Comparison of ENCODE assay signal across 12 mouse cellular contexts in genomic region chrX:164886260-164886659, GRCm38 (mm10).
"Had no signal": no experiment of that assay in that cellular context is flagged by ENCODE, and none has a peak within 500 bp of the region (broad histone marks: within the 10 kb centered on the region; RNA-seq: fewer than 3 reads in every experiment).

No protein-coding gene starts in this region.

- DNase-seq: retina, postnatal 1 day; right cerebral cortex, adult 18-20 months; right cerebral cortex, postnatal 14 days; right cerebral cortex, postnatal 25 days; right cerebral cortex, postnatal 4 days; spleen, adult 18-20 months; thymus, adult 18-20 months; thymus, adult 2 months; thymus, postnatal 14 days; thymus, postnatal 25 days; thymus, postnatal 36 days; thymus, postnatal 4 days had no signal
